Mouse (Mus musculus) limb, embryonic 11.5 days (tissue): ENCODE results near the gene Grid2ip. TPM values are rescaled to one million over a fixed set of nuclear protein-coding genes. Genes with fewer than 3 reads are reported as not detected.

Experiments used
- ATAC-seq: fragments of 200-750 bp; cut with Nextera tagmentation; 2 replicates; pipeline ENCODE4 v1.8.0; 2017; ENCODE audit warnings: low read depth; ENCODE audit not compliant: insufficient number of reproducible peaks, low FRiP score, low TSS enrichment
- DNase-seq: peaks from one replicate; pipeline ENCODE4 v3.0.0-alpha.2; 2015; ENCODE audit warnings: low spot score
- H3K27ac ChIP-seq: fragments of 300-500 bp; sonication (generic); replicated peaks from 2 replicates; pipeline ENCODE4 v1.5.1; 2014; ENCODE audit warnings: low read depth, mild to moderate bottlenecking, low read length
- H3K27me3 ChIP-seq: fragments of 300-500 bp; sonication (generic); 2 replicates; pipeline ENCODE4 v1.6.1; 2014; ENCODE audit warnings: mild to moderate bottlenecking, low read length, mixed read lengths; ENCODE audit not compliant: control insufficient read depth, insufficient read depth
- H3K36me3 ChIP-seq: fragments of 300-500 bp; sonication (generic); 2 replicates; pipeline ENCODE4 v1.6.1; 2014; ENCODE audit warnings: mild to moderate bottlenecking, low read length, moderate library complexity, mixed read lengths; ENCODE audit not compliant: control insufficient read depth, insufficient read depth
- H3K4me1 ChIP-seq: fragments of 300-500 bp; sonication (generic); 2 replicates; pipeline ENCODE4 v1.6.1; 2014; ENCODE audit warnings: low read length, mixed read lengths; ENCODE audit not compliant: control insufficient read depth, insufficient read depth
- H3K4me2 ChIP-seq: fragments of 300-500 bp; sonication (generic); 2 replicates; pipeline ENCODE4 v1.6.1; 2014; ENCODE audit warnings: low read depth, mild to moderate bottlenecking, moderate library complexity; ENCODE audit not compliant: severe bottlenecking
- H3K4me3 ChIP-seq: fragments of 300-500 bp; sonication (generic); 2 replicates; pipeline ENCODE4 v1.5.1; 2014; ENCODE audit warnings: low read depth, low read length
- H3K9ac ChIP-seq: fragments of 300-500 bp; sonication (generic); 2 replicates; pipeline ENCODE4 v1.6.1; 2014; ENCODE audit warnings: mild to moderate bottlenecking, low read length
- H3K9me3 ChIP-seq: fragments of 300-500 bp; sonication (generic); 2 replicates; pipeline ENCODE4 v1.6.1; 2016; ENCODE audit warnings: low read length; ENCODE audit not compliant: control insufficient read depth
- WGBS: fragments of 180-500 bp; shearing (Covaris S2); extraction: QIAGEN DNeasy Blood & Tissue Kit; methylation state at CpG from one replicate; pipeline ENCODE4 v1.1.7; 2014; 5-methylcytosine and 5-hydroxymethylcytosine counted together
- polyA plus RNA-seq: library from polyadenylated mRNA; unstranded; fragments of >200 nt; fragmentation: Nextera tagmentation; extraction: Ambion mirVana; gene quantifications from 2 replicates; pipeline ENCODE4 v1.2.1, GENCODE M21; 2014

Grid2ip gene
- 0.31 and 0.88 TPM in 2 replicates for polyA plus RNA-seq

DNA sequence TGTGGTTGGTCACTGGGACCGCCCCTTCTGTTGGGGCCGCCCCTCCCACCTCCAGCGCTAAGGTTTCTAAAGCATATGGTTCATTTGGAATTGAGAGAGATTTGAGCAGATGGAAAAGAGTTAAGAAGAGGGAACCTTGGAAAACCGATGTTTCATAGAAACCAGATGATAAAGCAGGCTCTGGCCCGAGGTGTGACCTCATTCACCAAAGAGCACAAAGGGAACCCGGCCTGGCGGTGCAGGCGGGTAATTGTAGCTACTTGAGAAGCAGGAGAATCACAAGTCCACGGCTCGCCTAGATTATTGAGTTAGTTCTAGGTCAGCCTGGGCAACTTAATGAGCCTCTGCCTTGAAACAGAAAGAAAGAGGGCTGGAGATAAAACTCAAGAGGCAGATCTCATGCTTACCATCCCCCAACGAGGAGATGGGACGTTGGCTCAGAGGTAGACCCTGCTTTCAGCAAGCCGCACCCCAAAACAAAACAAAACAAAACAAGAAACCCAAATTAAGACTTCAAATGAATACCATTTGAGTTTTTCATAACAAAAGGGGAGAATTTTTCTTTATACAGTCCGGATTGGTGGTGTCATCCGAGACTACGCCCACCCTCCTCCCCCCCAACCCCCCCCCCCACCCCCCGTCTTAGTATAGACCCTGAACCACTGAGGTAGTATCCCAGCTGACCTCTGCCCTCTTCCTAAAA lies at the start of gene Grid2ip:
Gene Grid2ip, plus strand, starts transcription at position 653 of the 703 bp plus-strand sequence.
- peak; percentile 40 for DNase-seq
- Histone ChIP-seq H3K9me3 (no peaks in the 10 kb centered on the region), H3K27me3 (peaks cover 17% of the 10 kb centered on the region), H3K4me1 (peaks cover 5% of the 10 kb centered on the region), H3K4me3 (peak within 1 kb of the TSS; percentile 23; the same call in 1 of the 2 replicates), H3K9ac (no peak within 1 kb of the TSS; the same call in 1 of the 2 replicates), H3K36me3 (no peaks in the 10 kb centered on the region), H3K27ac (no peak within 1 kb of the TSS), H3K4me2 (peak within 1 kb of the TSS; percentile 48)
- ATAC-seq, result no peak
- WGBS, result 12% methylated on average over 17 of the region's 17 CpGs

DNA sequence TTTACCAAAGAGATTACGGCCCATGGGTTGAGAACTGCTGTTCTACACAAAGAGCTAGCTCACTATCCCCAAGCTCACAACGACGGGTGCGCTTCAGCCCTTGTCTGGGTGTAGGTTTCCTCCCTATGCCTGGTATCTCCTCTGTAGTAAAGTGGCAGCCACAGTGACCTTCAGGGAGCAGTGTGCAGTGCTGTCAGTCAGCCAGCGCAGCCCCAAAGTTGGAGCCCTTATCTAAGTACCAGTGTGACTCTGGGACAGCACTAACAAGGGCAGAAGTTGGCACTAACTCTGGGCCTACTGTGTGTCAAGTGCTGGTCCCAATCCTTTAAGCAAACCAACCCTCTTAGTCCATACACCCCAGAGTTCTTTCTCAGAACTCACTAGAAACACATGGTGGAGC lies 48.3 kb upstream of the Grid2ip start:
- Histone ChIP-seq H3K9ac (no peak overlapping the region), H3K27ac (no peak overlapping the region), H3K9me3 (no peaks in the 10 kb centered on the region), H3K27me3 (no peaks in the 10 kb centered on the region), H3K4me1 (peaks cover 6% of the 10 kb centered on the region; the same call in 1 of the 2 replicates), H3K4me2 (no peak overlapping the region), H3K36me3 (peaks cover 48% of the 10 kb centered on the region), H3K4me3 (no peak overlapping the region)
- WGBS, result 93% methylated on average over 5 of the region's 5 CpGs
- ATAC-seq, result no peak
- DNase-seq, result no peak

DNA sequence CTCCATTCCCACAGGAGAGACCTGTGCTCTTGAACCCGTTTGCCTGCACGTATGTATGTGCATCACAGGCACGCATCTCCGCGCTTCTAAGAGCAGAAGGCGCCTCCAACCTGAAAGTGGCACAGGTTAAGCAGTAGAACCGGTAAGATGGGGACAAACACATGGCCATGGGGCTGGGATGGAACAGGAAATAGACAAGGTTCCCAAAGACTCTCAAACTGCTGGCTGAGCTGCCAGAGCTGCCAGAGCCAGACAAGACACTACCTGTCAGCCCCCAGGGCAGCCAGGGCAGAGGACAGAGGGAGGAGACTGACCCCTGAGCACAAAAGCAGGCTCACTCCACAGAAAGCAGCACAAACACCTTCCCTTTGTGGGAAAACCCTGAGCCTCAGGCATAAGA lies 47.2 kb upstream of the Grid2ip start:
- Histone ChIP-seq H3K4me1 (peaks cover 6% of the 10 kb centered on the region; the same call in 1 of the 2 replicates), H3K27me3 (no peaks in the 10 kb centered on the region), H3K36me3 (peaks cover 46% of the 10 kb centered on the region), H3K9me3 (no peaks in the 10 kb centered on the region), H3K9ac (no peak overlapping the region), H3K27ac (no peak overlapping the region), H3K4me3 (no peak overlapping the region), H3K4me2 (no peak overlapping the region)
- no peak for DNase-seq
- no peak for ATAC-seq
- 91% methylated on average over 7 of the region's 7 CpGs for WGBS

DNA sequence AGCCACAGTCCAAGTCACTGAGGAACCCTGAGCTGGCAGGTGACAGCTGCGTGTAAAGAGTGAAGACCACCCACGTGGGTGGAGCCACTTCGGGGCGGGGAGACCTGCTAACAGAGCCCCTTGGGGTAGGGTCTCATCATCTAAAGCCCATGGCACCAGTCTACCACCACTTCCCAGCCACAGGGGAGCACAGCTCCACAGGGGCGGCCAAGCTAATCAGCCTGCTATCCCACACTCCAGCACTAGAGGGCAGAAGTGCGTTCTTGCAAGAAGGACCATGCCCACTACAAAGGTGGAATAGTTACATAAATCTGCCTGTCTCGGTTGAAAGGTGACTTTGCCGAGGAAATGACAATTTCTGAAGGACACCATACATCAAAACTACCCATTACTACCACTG lies 45.3 kb upstream of the Grid2ip start:
- WGBS, result 63% methylated on average over 8 of the region's 8 CpGs
- ATAC-seq, result no peak
- no peak overlapping the region for H3K4me3 ChIP-seq

DNA sequence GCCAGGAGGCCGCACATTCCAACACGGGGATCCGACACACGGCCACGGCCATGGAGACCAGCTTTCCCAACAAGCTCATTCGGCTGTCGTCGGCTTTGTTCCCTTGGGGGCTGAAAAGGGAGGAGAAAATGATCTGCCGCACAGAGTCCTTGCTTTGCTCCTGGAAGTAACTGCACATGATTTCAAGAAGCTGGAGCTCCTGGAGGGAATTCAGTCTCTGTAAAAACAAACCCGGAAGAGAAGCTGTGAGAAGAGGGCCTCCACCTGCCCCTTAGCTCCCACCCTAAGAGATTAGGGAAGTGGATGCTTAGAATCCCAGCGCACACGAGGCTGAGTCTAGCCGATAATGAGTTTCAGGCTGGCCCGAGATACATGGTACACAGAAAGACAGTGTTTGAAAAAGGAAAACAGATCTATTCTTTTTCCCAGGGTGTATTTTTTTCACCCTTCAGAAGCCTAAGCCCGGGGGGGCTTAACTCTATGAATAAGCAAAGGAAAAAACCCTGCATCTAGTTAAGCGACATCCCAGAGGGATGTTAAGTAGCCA lies 42.9 kb upstream of the Grid2ip start:
- H3K9me3 ChIP-seq, result no peaks in the 10 kb centered on the region
- H3K4me1 ChIP-seq, result peaks cover 9% of the 10 kb centered on the region; the same call in 1 of the 2 replicates
- peak overlapping the region; percentile 81 for H3K4me3 ChIP-seq
- DNase-seq (peak; percentile 49), ATAC-seq (no peak)
- WGBS, result 5% methylated on average over 16 of the region's 16 CpGs
- H3K27me3 ChIP-seq, result no peaks in the 10 kb centered on the region
- peaks cover 16% of the 10 kb centered on the region for H3K36me3 ChIP-seq
- H3K4me2 ChIP-seq, result peak overlapping the region; percentile 60
- peak overlapping the region; percentile 91; the same call in 1 of the 2 replicates for H3K27ac ChIP-seq
- H3K9ac ChIP-seq, result peak overlapping the region; percentile 97

More for the DNA sequence above, 45.3 kb upstream of the Grid2ip start:
- H3K9me3 ChIP-seq, result no peaks in the 10 kb centered on the region
- no peak overlapping the region for H3K4me2 ChIP-seq
- H3K27ac ChIP-seq, result no peak overlapping the region
- peaks cover 9% of the 10 kb centered on the region; the same call in 1 of the 2 replicates for H3K4me1 ChIP-seq
- H3K9ac ChIP-seq, result no peak overlapping the region
- peaks cover 26% of the 10 kb centered on the region for H3K36me3 ChIP-seq
- peak; percentile 91 for DNase-seq
- no peaks in the 10 kb centered on the region for H3K27me3 ChIP-seq

DNA sequence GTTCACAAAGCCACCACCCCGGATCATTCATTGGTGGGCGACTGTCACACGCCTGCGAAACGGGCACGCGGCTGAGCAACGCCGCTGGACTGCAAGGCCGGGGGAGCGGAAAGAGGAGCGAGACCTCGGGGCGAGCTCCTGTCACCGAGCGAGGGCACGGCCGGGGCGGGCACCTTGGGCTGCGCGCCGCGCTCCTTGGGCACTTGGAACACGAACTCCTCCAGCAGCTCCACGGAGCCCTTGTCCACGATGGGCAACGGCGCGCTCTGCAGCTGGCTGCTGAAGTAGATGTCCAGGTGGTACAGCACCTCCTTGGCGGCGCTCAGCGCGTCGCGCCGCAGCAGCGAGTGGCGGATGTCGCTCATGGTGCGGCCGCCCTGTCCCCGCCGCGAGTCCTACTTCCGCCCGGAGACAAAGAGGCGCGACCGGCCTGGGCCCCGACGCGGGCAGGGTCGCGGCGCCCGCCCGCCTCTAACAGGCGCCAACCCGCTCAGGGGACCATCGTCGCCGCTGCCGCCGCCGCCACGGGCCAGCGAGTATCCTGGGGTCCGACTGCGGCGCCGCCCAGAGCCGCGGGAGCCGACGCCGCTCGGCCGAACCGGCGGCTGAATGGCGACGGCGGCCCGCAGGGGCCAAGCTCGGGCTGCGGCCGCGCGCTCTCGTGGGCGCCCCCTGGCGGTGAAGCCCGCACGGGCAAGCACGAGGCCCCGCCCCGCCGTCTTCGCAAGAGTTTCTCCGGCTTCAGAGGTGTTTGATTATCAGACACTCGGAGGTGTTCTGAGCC lies 42.2 kb upstream of the Grid2ip start, which contains the start of gene E130309D02Rik:
Gene E130309D02Rik, minus strand, starts transcription at position 631 of the 784 bp plus-strand sequence.
- peak; percentile 72 for ATAC-seq

DNA sequence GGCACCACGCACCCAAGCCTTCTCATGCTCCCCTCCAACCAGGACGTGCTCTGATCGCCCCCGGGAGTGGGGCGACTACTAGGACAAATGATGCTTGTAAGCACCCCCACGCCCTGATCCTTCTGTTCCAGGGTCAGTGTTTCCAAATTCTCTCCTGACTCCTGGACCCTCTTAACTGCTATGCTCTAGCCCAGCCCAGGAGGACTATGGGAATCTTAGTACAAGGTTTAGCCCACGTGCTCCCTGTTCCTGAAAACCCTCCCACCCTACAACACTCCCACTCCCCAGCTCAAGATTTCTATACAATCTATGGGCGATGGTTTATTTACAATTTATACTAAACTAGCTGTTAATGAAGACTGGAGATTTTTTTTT lies 41.6 kb upstream of the Grid2ip start:
- Histone ChIP-seq H3K9me3 (no peaks in the 10 kb centered on the region), H3K27me3 (no peaks in the 10 kb centered on the region), H3K4me3 (peak overlapping the region; percentile 81), H3K36me3 (peaks cover 11% of the 10 kb centered on the region), H3K4me2 (peak overlapping the region; percentile 42; the same call in 1 of the 2 replicates), H3K9ac (no peak overlapping the region; the same call in 1 of the 2 replicates), H3K27ac (no peak overlapping the region; the same call in 1 of the 2 replicates), H3K4me1 (peaks cover 9% of the 10 kb centered on the region; the same call in 1 of the 2 replicates)
- peak; percentile 36 for ATAC-seq
- 11% methylated on average over 8 of the region's 8 CpGs for WGBS
- DNase-seq, result no peak

More for the DNA sequence above, 42.2 kb upstream of the Grid2ip start, which contains the start of gene E130309D02Rik:
- WGBS, result under 1% methylated on average over 99 of the region's 101 CpGs
- Histone ChIP-seq H3K27me3 (no peaks in the 10 kb centered on the region), H3K27ac (peak within 1 kb of the TSS; percentile 91), H3K9me3 (no peaks in the 10 kb centered on the region), H3K9ac (peak within 1 kb of the TSS; percentile 97), H3K36me3 (peaks cover 15% of the 10 kb centered on the region), H3K4me2 (peak within 1 kb of the TSS; percentile 60), H3K4me3 (peak within 1 kb of the TSS; percentile 81), H3K4me1 (peaks cover 9% of the 10 kb centered on the region; the same call in 1 of the 2 replicates)
- DNase-seq, result peak; percentile 92
